Mouse (Mus musculus): ENCODE results near the gene Anp32b.

DNA sequence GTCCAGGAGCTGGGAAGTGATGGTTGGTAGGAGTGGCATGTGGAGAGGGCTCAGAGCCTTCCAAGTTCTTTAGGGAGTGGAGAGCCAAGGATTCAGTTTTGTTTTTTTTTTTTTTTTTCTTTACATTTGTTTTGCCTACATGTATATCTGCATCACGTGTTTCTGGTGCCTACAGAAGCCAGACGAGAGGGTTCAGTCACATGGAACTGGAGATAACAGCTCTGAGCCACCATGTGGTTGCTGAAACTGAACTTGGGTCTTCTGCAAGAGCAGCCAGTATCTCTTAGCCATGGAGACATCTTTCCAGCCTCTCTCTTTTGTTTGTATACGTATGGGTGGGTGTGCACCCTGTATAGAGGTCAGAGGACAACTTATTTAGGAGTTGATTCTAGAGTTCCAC, 53.2 kb downstream of the Anp32b start:
- TF ChIP-seq GATA1 (IDR thresholded peaks at IDR 0.05; ENCODE audit: low read length) (no peak), TAL1 (IDR thresholded peaks at IDR 0.05; ENCODE audit: low read length) (no peak)
